Mouse (Mus musculus) heart, postnatal 0 days (tissue): ENCODE data around the gene Tubb3.
"Not testable (repeated sequence)": the region's sequence is repeated elsewhere in the genome, so short reads cannot be mapped to it uniquely, and the experiment has no call there.

Experiments
- CTCF ChIP-seq: IDR thresholded peaks from 2 replicates; pipeline ENCODE4 v1.5.1; 2016; ENCODE audit warnings: antibody characterized with exemption, control low read depth, low read depth
- EP300 ChIP-seq: IDR thresholded peaks from 2 replicates; pipeline ENCODE4 v1.6.1; 2016; ENCODE audit warnings: antibody characterized with exemption, low read depth

DNA sequence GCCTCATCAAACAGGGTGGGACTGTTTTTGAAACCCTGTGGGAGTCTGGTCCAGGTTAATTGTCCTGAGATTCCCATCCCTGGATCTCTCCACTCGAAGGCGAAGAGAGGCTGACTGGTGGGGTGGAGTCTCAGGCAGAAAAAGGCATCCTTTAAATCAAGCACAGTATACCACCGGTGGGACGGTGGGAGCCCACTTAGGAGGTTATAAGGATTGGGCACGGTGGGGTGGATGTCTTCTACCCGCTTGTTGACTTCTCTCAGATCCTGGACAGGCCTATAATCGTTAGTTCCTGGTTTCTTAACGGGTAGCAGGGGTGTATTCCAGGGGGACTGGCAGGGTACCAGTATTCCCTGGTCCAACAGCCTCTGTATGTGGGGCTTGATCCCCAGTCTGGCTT is 19.7 kb downstream of the Tubb3 start:
- TF ChIP-seq CTCF, EP300: not testable (repeated sequence)
